Mouse (Mus musculus): Measurements from ENCODE around the gene Tomt. TPM values are rescaled to one million over a fixed set of nuclear protein-coding genes. Genes with fewer than 3 reads are reported as not detected.
A peak's percentile ranks its signal among the peaks of the same experiment; 100 is the strongest.

Gene Tomt
- total RNA-seq, 2 experiments from 2014 or later: 0.10 TPM; not detected in 1

GRCm38 (mm10) chr7:101902846-101903245 is 3.3 kb downstream of the Tomt start:
- DNase-seq (ENCODE audit: low spot score in 2 of 2): no peak

GRCm38 (mm10) chr7:101901969-101902368 is 4.2 kb downstream of the Tomt start:
- no peak for DNase-seq (ENCODE audit: low spot score in 2 of 2)

- DNase-seq (ENCODE audit: low spot score in 2 of 2): no peak
Measured at GRCm38 (mm10) chr7:101900331-101901097, 5.6 kb downstream of the Tomt start.

- peak; percentile 85 to 96 for DNase-seq (ENCODE audit: low spot score in 2 of 2)
Measured at GRCm38 (mm10) chr7:101896104-101897066, 9.8 kb downstream of the Tomt start.

- DNase-seq (ENCODE audit: low spot score in 2 of 2): no peak
Measured at GRCm38 (mm10) chr7:101895695-101896094, 10.5 kb downstream of the Tomt start.

GRCm38 (mm10) chr7:101888460-101888859 is 17.7 kb downstream of the Tomt start:
- no peak for DNase-seq (ENCODE audit: low spot score in 2 of 2)

GRCm38 (mm10) chr7:101886274-101886673 is 19.9 kb downstream of the Tomt start:
- no peak for DNase-seq (ENCODE audit: low spot score in 2 of 2)

GRCm38 (mm10) chr7:101884160-101884559 is 22.0 kb downstream of the Tomt start:
- DNase-seq (ENCODE audit: low spot score in 2 of 2): no peak

GRCm38 (mm10) chr7:101882413-101883154 is 23.6 kb downstream of the Tomt start:
- no peak for DNase-seq (ENCODE audit: low spot score in 2 of 2)

- no peak for DNase-seq (ENCODE audit: low spot score in 2 of 2)
Measured at GRCm38 (mm10) chr7:101880855-101881254, 25.3 kb downstream of the Tomt start.

- DNase-seq (ENCODE audit: low spot score in 2 of 2): no peak
Measured at GRCm38 (mm10) chr7:101875978-101876377, 30.2 kb downstream of the Tomt start.

- DNase-seq (ENCODE audit: low spot score in 2 of 2): no peak
Measured at GRCm38 (mm10) chr7:101871296-101871695, 34.9 kb downstream of the Tomt start.

GRCm38 (mm10) chr7:101870629-101871028 is 35.5 kb downstream of the Tomt start, which contains the start of gene Folr1:
Folr1 (minus strand) TSS chr7:101870788.
- DNase-seq (ENCODE audit: low spot score in 2 of 2): no peak

- DNase-seq (ENCODE audit: low spot score in 2 of 2): no peak
Measured at GRCm38 (mm10) chr7:101869163-101869500, 37.0 kb downstream of the Tomt start.

- DNase-seq (ENCODE audit: low spot score in 2 of 2): no peak
Measured at GRCm38 (mm10) chr7:101868241-101869162, 37.7 kb downstream of the Tomt start.

GRCm38 (mm10) chr7:101867482-101867881 is 38.7 kb downstream of the Tomt start:
- no peak for DNase-seq (ENCODE audit: low spot score in 2 of 2)

- no peak for DNase-seq (ENCODE audit: low spot score in 2 of 2)
Measured at GRCm38 (mm10) chr7:101866491-101867265, 39.5 kb downstream of the Tomt start.

- DNase-seq (ENCODE audit: low spot score in 2 of 2): no peak
Measured at GRCm38 (mm10) chr7:101863415-101863814, 42.7 kb downstream of the Tomt start, which contains the start of gene Anapc15. Anapc15 (plus strand) TSS chr7:101863715.

- no peak for DNase-seq (ENCODE audit: low spot score in 2 of 2)
Measured at GRCm38 (mm10) chr7:101862291-101862690, 43.9 kb downstream of the Tomt start.
